Mouse (Mus musculus) forebrain, embryonic 16.5 days (tissue): ENCODE results near the gene Pou2f3. TPM values are rescaled to one million over a fixed set of nuclear protein-coding genes. Genes with fewer than 3 reads are reported as not detected.

Experiments
- ATAC-seq: fragments of 200-750 bp; cut with Nextera tagmentation; 2 replicates; pipeline ENCODE4 v1.8.0; 2017; ENCODE audit warnings: mild to moderate bottlenecking, moderate library complexity
- H3K27ac ChIP-seq: fragments of 300-500 bp; sonication (generic); 2 replicates; pipeline ENCODE4 v1.5.1; 2014; ENCODE audit warnings: low read length, control low read depth
- H3K27me3 ChIP-seq: fragments of 300-500 bp; sonication (generic); replicated peaks from 2 replicates; pipeline ENCODE4 v1.6.1; 2014; ENCODE audit warnings: low read length; ENCODE audit not compliant: control insufficient read depth, insufficient read depth
- H3K36me3 ChIP-seq: fragments of 300-500 bp; sonication (generic); 2 replicates; pipeline ENCODE4 v1.6.1; 2014; ENCODE audit not compliant: control insufficient read depth, insufficient read depth
- H3K4me1 ChIP-seq: fragments of 300-500 bp; sonication (generic); replicated peaks from 2 replicates; pipeline ENCODE4 v1.6.1; 2014; ENCODE audit warnings: low read length; ENCODE audit not compliant: control insufficient read depth, insufficient read depth
- H3K4me2 ChIP-seq: fragments of 300-500 bp; sonication (generic); 2 replicates; pipeline ENCODE4 v1.6.1; 2014; ENCODE audit warnings: mild to moderate bottlenecking, low read length, control low read depth
- H3K4me3 ChIP-seq: fragments of 300-500 bp; sonication (generic); replicated peaks from 2 replicates; pipeline ENCODE4 v1.5.1; 2014; ENCODE audit warnings: mild to moderate bottlenecking, low read length, control low read depth
- H3K9ac ChIP-seq: fragments of 300-500 bp; sonication (generic); replicated peaks from 2 replicates; pipeline ENCODE4 v1.6.1; 2014; ENCODE audit warnings: low read depth, low read length, control low read depth
- H3K9me3 ChIP-seq: fragments of 300-500 bp; sonication (generic); 2 replicates; pipeline ENCODE4 v1.6.1; 2016; ENCODE audit warnings: low read length; ENCODE audit not compliant: control insufficient read depth
- WGBS: fragments of 180-500 bp; shearing (Covaris S2); extraction: QIAGEN DNeasy Blood & Tissue Kit; methylation state at CpG from one replicate; pipeline ENCODE4 v1.1.7; 2014; 5-methylcytosine and 5-hydroxymethylcytosine counted together
- polyA plus RNA-seq: library from polyadenylated mRNA; unstranded; fragments of >200 nt; fragmentation: Nextera tagmentation; extraction: Ambion mirVana; gene quantifications from 2 replicates; pipeline ENCODE4 v1.2.1, GENCODE M21; 2015

The Pou2f3 gene
- polyA plus RNA-seq, 1 experiment from 2014 or later = not detected

DNA sequence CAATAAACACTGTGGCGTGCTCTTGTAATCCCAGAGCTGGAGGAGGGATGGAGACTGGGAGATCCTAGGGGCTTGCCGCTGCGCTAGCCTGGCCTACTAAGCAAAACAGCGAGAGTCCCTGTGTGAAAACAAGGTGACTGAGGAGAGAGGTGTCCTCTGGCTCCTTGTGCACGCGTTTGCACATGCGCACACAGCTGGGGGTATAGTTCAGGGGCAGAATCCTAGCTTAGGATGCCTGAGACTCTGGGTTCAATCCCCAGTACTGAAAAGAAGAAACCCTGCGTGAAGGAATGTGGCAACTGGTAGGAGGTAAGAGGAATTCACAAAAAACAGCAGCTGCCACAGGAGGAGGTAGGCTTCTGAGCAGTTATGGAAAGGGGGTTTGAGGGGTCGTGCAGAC is 16.2 kb downstream of the Pou2f3 start:
- no peaks in the 10 kb centered on the region for H3K36me3 ChIP-seq
- no peaks in the 10 kb centered on the region; the same call in 1 of the 2 replicates for H3K27me3 ChIP-seq
- no peak for ATAC-seq
- H3K27ac ChIP-seq = no peak overlapping the region
- no peak overlapping the region for H3K9ac ChIP-seq
- H3K9me3 ChIP-seq = no peaks in the 10 kb centered on the region
- WGBS = 15% methylated on average over 9 of the region's 9 CpGs
- peaks cover 5% of the 10 kb centered on the region for H3K4me1 ChIP-seq
- H3K4me3 ChIP-seq = no peak overlapping the region
- no peak overlapping the region for H3K4me2 ChIP-seq

DNA sequence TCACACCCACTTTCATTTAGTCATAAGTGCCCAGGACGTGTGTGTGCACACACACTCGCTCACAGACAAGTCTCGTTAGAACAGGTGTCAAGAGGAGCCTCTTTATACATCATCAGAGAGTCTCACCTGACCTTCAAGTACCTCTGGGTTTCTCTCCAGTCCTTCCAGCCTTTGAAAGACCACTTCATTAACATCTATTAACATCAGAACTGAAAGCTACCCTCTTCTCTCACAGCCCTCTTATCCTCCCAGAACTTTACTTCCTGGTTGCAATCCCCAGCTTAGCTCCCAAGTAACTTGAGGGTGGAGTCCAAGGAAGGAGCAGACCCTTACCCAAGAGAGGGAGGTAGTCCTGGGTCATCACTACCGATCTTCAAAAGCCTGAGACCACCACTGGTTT is 18.6 kb downstream of the Pou2f3 start:
- Histone ChIP-seq H3K27me3 (no peaks in the 10 kb centered on the region), H3K27ac (no peak overlapping the region), H3K4me1 (peaks cover 13% of the 10 kb centered on the region), H3K9ac (no peak overlapping the region), H3K4me2 (no peak overlapping the region), H3K9me3 (no peaks in the 10 kb centered on the region), H3K4me3 (no peak overlapping the region), H3K36me3 (no peaks in the 10 kb centered on the region)
- no peak for ATAC-seq
- 57% methylated on average over 4 of the region's 4 CpGs for WGBS

DNA sequence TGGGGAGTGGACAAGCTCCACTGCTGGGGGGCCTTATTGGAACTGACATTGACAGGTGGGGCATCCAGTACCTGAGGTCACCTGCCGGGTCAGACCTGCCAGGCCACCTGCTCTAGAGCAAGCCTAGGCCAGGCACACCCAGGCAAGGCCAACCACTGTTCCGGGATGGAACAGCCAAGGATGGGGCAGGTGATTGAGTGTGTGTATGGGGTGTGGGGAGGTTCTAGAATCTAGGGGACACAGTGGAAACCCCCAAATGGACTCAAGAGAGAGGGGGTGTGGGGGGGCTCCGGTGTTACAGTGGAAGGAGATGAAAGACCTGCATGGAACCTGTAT is 21.2 kb downstream of the Pou2f3 start:
- peaks cover 13% of the 10 kb centered on the region for H3K4me1 ChIP-seq
- H3K9me3 ChIP-seq = no peaks in the 10 kb centered on the region
- 59% methylated on average over 3 of the region's 3 CpGs for WGBS
- ATAC-seq = no peak
- no peak overlapping the region for H3K9ac ChIP-seq
- H3K27ac ChIP-seq = no peak overlapping the region
- no peaks in the 10 kb centered on the region for H3K27me3 ChIP-seq
- H3K36me3 ChIP-seq = no peaks in the 10 kb centered on the region
- H3K4me2 ChIP-seq = no peak overlapping the region
- no peak overlapping the region for H3K4me3 ChIP-seq

DNA sequence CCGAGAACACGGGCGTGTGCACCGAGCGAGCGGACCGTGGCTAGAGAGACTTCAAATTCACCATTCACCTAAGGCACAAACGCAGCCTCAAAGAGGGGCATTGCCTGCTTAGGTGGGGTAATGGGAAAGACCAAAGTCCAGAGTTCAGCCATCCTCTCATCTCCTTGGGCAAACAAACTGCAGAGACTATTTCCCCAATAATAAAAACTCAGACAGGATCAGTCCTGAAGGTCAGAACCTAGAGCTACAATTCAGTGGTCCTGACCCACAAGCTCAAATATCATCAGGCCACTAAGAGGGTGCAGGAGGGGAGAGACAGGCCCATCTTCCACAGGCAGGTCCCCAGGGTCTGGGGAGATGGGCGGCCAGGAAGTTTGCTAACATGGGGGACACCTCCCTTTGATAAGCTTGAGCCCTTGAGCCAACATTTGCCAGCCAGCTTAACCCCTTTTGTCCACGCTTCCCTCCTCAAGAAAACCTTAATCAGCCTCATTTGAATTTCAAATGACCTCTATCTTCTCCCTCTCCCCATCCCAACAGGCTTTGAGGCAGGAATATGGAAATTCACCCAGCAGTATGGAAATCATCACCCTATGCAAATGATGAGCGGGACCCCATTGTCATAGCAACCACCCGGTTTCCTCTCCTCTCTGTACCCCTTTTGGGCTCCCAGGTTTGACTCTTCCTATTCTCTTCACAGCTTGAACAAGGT is 21.7 kb downstream of the Pou2f3 start:
- Histone ChIP-seq H3K36me3 (no peaks in the 10 kb centered on the region), H3K4me2 (no peak overlapping the region), H3K9me3 (no peaks in the 10 kb centered on the region), H3K27ac (no peak overlapping the region), H3K4me3 (no peak overlapping the region), H3K27me3 (no peaks in the 10 kb centered on the region), H3K9ac (no peak overlapping the region), H3K4me1 (peaks cover 13% of the 10 kb centered on the region)
- peak; percentile 49; the same call in 1 of the 2 replicates for ATAC-seq
- 57% methylated on average over 12 of the region's 12 CpGs for WGBS

DNA sequence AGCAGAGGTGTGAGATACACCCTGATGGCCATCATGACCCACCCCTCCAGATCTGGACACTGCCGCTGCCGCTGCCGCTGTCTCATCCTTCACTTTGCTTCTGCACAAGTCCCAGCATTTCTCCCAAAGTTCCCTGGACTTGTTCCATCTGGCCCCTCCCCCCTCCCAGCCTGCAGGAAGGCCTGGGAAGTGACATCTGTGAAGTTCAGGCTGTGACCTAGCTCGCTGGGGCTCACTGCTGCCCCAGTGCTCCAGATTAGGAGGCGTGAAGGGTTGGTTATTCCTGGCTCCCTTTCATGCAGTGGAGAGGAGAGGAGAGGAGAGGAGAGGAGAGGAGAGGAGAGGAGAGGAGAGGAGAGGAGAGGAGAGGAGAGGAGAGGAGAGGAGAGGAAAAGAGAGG is 30.6 kb downstream of the Pou2f3 start:
- H3K9me3 ChIP-seq = no peaks in the 10 kb centered on the region
- 70% methylated on average over 5 of the region's 5 CpGs for WGBS
- ATAC-seq = no peak
- H3K9ac ChIP-seq = no peak overlapping the region
- no peak overlapping the region for H3K4me3 ChIP-seq
- no peaks in the 10 kb centered on the region for H3K27me3 ChIP-seq
- no peaks in the 10 kb centered on the region for H3K4me1 ChIP-seq
- H3K27ac ChIP-seq = no peak overlapping the region
- no peak overlapping the region for H3K4me2 ChIP-seq
- no peaks in the 10 kb centered on the region for H3K36me3 ChIP-seq

DNA sequence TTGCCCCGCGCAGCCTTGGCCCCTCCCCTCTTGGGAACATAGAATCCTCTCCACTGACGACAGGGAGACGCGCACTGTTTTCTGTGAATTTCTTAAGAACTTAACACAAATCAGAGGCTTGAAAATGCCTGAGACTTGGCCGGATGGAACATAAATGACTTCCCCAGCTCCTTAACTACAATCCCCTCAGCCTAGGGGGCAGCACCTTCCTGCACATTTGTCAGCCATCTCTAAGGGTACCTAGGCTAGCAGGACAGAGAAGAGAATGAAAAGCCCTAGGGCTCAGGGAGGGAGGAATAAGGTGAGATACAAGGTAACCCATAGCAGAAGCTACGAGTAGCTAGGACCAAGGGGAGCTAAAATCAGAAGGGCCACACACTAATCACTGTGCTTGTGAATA is 32.0 kb downstream of the Pou2f3 start:
- WGBS = 56% methylated on average over 7 of the region's 7 CpGs
- no peak overlapping the region for H3K4me3 ChIP-seq
- H3K9ac ChIP-seq = no peak overlapping the region
- no peak overlapping the region for H3K27ac ChIP-seq
- ATAC-seq = no peak
- no peaks in the 10 kb centered on the region for H3K36me3 ChIP-seq
- H3K27me3 ChIP-seq = no peaks in the 10 kb centered on the region
- no peaks in the 10 kb centered on the region for H3K9me3 ChIP-seq
- H3K4me2 ChIP-seq = no peak overlapping the region
- H3K4me1 ChIP-seq = no peaks in the 10 kb centered on the region

DNA sequence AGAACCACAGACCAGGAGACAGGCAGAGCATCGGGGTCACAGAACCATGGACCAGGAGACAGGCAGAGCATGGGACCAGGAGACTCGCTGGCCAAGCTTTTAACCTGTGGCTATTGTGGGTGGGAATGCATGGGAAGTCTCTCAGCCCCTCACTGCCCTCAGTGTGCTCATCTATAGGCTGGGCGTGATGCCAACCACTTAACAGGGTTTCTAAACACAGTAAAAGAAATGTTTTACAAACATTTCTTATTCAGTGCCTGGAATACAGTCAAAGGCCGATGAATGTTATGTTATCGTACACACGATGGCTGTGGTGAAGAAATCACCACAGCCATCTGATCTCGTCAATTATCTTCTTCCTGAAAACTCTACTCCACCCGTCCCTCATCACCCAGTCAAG is 43.1 kb downstream of the Pou2f3 start:
- ATAC-seq = no peak
- H3K4me2 ChIP-seq = no peak overlapping the region
- H3K4me1 ChIP-seq = no peaks in the 10 kb centered on the region
- no peaks in the 10 kb centered on the region for H3K36me3 ChIP-seq
- no peaks in the 10 kb centered on the region for H3K9me3 ChIP-seq
- no peaks in the 10 kb centered on the region for H3K27me3 ChIP-seq
- H3K27ac ChIP-seq = no peak overlapping the region
- no peak overlapping the region for H3K4me3 ChIP-seq
- no peak overlapping the region for H3K9ac ChIP-seq
- WGBS = 41% methylated on average over 8 of the region's 8 CpGs

DNA sequence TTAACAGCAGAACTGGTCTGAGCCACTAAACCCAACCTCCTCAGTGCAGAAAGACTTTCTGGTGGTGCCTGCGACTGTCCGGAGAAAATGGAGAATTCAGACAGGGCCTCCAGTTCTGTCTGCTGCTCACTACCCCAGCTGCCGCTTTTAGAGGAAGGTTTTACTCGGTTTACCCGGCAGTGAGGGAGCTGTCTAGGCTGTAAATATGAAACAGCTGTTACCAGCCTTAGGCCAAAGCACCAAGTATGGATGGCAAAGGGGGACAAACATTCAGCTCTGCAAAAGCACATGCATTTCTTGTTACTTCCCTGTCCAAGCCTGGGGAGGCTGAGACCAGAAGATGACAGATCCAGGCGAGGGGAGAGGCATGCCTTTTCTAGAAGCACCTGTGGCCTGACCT is 43.8 kb downstream of the Pou2f3 start:
- Histone ChIP-seq H3K27ac (no peak overlapping the region), H3K9ac (no peak overlapping the region), H3K4me2 (no peak overlapping the region), H3K4me3 (no peak overlapping the region), H3K9me3 (no peaks in the 10 kb centered on the region), H3K27me3 (no peaks in the 10 kb centered on the region), H3K36me3 (no peaks in the 10 kb centered on the region), H3K4me1 (no peaks in the 10 kb centered on the region)
- WGBS = 79% methylated on average over 6 of the region's 6 CpGs
- no peak for ATAC-seq

DNA sequence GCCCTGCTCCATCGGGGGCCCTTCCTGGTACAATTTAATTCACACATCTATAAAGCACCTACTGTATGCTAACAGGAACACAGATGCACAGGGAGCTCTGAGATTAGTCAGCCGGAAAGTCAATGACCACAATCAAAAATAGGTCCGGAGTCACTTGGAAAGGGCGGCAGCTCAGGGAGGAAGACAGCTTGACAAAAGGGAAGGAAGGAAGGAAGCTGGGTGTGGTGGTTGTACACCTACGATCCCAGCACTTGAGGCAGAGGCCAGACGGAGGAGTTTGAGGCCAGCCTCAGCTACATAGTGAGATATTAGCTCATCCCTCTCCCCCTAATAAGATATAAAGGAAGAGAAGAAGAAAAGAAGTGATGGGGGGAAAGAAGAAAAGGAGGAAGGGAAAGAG is 54.2 kb downstream of the Pou2f3 start:
- no peak for ATAC-seq
- WGBS = 89% methylated on average over 6 of the region's 6 CpGs
- Histone ChIP-seq H3K9me3 (no peaks in the 10 kb centered on the region), H3K9ac (no peak overlapping the region), H3K27ac (no peak overlapping the region), H3K4me3 (no peak overlapping the region), H3K4me2 (no peak overlapping the region), H3K4me1 (no peaks in the 10 kb centered on the region), H3K27me3 (no peaks in the 10 kb centered on the region), H3K36me3 (no peaks in the 10 kb centered on the region)

DNA sequence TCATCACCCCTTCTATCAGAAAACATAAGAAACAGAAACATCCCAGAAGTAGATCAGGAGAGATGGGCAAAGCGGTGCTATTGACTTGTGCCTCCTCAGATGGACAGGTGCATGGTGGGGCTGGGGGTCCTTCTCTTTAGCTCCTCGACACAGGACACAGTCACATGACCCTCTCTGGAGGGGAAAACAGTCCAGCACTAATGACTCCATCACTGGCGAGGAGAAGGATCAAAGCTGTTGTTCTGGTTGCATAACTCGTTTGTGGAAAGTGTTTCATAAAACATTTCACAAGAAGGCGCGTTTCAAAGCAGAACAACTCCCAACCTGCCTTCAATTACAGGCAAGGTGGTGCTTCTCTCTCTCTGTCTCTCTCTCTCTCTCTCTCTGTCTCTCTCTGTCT is 58.4 kb downstream of the Pou2f3 start:
- ATAC-seq = no peak
- no peaks in the 10 kb centered on the region for H3K9me3 ChIP-seq
- H3K4me3 ChIP-seq = no peak overlapping the region
- no peak overlapping the region for H3K4me2 ChIP-seq
- H3K4me1 ChIP-seq = peaks cover 4% of the 10 kb centered on the region; the same call in 1 of the 2 replicates
- no peak overlapping the region for H3K9ac ChIP-seq
- H3K36me3 ChIP-seq = no peaks in the 10 kb centered on the region
- H3K27ac ChIP-seq = no peak overlapping the region
- WGBS = 70% methylated on average over 6 of the region's 6 CpGs
- no peaks in the 10 kb centered on the region for H3K27me3 ChIP-seq
